Mouse (Mus musculus): ENCODE measurements around the gene Dnaaf2.
A peak's percentile ranks its signal among the peaks of the same experiment; 100 is the strongest.

The Dnaaf2 gene

DNA sequence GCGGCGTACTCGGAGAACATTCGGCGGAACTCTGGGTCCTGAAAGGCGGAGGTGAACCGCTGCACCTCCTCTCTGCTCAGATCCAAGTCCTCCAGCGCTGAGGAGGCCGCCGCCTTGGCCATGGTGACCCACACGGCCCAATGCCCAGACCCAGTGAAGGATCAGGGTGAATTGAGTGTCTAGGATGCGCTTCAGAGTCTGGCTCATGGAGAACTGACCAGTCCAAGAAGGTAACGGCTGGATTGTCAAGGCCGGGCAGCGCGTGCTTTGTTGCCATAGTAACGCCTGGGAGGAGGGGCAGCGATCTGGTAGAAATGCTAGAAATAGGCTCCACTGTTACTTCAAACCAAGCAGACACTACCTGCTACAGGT, at the start of gene Dnaaf2:
Gene Dnaaf2, minus strand, starts transcription at position 266 of the 372 bp plus-strand sequence.
- peak; percentile 76 for DNase-seq (ENCODE audit: low read depth, low spot score)

GRCm38 (mm10) chr12:69241771-69242431, 43.7 kb upstream of the Dnaaf2 start:
- DNase-seq (ENCODE audit: low read depth, low spot score) = peak; percentile 66

GRCm38 (mm10) chr12:69241405-69241770, 43.2 kb upstream of the Dnaaf2 start:
- no peak for DNase-seq (ENCODE audit: low read depth, low spot score)

DNA sequence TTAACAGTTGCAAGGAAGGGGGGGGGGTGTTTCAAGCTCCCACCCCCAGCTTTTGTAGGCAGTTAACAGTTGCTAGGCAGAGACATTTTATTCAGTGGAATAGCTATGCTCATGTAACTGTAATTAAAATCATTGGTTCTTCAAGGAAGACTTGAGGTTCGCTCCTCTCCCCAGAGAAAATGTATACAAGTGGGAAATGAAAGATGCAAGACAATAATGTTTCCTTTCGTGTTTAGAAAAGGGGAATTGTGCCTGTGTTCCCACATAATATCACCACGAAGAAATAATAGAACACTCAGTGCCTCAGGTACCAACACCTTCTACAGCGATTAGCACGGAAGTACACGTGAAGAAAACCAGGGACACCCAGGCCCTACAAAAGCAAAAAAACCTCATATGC, 42.6 kb upstream of the Dnaaf2 start, which contains the start of gene Klhdc1:
Gene Klhdc1, plus strand, starts transcription at position 301 of the 400 bp plus-strand sequence.
- no peak for DNase-seq (ENCODE audit: low read depth, low spot score)

DNA sequence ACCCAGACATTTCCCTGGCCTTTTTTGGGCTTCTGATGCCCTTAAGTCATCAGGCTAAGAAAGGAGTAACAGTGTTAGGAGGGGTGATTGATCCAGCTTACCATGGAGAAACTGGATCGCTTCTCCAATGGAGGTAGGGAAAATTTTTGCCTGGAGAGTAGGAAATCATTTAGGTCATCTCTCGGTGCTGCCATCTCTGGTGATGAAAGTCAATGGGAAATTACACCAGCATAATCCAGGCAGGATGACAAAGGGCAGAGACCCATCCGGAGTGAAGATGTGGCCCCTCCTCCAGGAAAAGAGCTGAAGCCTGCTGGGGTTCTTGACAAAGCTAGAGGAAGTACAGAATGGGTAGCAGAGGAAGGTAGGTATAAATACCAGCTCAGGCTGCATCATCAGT, 40.1 kb upstream of the Dnaaf2 start:
- no peak for DNase-seq (ENCODE audit: low read depth, low spot score)

- DNase-seq (ENCODE audit: low read depth, low spot score) = no peak
Observed at GRCm38 (mm10) chr12:69235782-69236181, 37.6 kb upstream of the Dnaaf2 start.

GRCm38 (mm10) chr12:69229251-69229650, 31.0 kb upstream of the Dnaaf2 start:
- DNase-seq (ENCODE audit: low read depth, low spot score) = no peak

GRCm38 (mm10) chr12:69227776-69228466, 29.7 kb upstream of the Dnaaf2 start, which contains the start of gene Pole2:
TSS of gene Pole2 (minus strand) at chr12:69228195.
- DNase-seq (ENCODE audit: low read depth, low spot score) = peak; percentile 89

- DNase-seq (ENCODE audit: low read depth, low spot score) = no peak
Observed at GRCm38 (mm10) chr12:69220613-69221277, 22.5 kb upstream of the Dnaaf2 start.

DNA sequence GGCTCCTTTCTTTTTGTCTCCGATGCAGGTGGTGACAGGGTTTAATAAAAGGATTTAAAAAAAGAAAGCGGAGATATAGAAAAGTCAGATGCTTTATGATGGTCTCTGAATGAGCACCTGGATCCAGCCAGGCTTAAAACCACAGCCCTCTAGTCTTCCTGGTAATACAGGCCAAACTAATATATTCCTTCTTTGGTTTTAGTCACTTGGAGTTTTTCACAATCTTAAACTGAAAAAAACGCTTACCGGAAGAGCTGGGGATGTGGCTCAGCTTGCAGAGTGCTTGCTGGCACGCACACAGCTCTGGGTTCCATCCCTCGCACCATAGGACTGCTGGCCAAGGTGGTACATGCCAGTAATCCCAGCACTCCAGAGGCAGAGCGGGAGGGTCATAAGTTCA, 18.4 kb upstream of the Dnaaf2 start:
- no peak for DNase-seq (ENCODE audit: low read depth, low spot score)

GRCm38 (mm10) chr12:69215000-69215785, 17.0 kb upstream of the Dnaaf2 start:
- no peak for DNase-seq (ENCODE audit: low read depth, low spot score)

GRCm38 (mm10) chr12:69214393-69214792, 16.2 kb upstream of the Dnaaf2 start:
- no peak for DNase-seq (ENCODE audit: low read depth, low spot score)

- DNase-seq (ENCODE audit: low read depth, low spot score) = no peak
Observed at GRCm38 (mm10) chr12:69213186-69213777, 15.1 kb upstream of the Dnaaf2 start.

- DNase-seq (ENCODE audit: low read depth, low spot score) = no peak
Observed at GRCm38 (mm10) chr12:69211057-69211456, 12.8 kb upstream of the Dnaaf2 start.

DNA sequence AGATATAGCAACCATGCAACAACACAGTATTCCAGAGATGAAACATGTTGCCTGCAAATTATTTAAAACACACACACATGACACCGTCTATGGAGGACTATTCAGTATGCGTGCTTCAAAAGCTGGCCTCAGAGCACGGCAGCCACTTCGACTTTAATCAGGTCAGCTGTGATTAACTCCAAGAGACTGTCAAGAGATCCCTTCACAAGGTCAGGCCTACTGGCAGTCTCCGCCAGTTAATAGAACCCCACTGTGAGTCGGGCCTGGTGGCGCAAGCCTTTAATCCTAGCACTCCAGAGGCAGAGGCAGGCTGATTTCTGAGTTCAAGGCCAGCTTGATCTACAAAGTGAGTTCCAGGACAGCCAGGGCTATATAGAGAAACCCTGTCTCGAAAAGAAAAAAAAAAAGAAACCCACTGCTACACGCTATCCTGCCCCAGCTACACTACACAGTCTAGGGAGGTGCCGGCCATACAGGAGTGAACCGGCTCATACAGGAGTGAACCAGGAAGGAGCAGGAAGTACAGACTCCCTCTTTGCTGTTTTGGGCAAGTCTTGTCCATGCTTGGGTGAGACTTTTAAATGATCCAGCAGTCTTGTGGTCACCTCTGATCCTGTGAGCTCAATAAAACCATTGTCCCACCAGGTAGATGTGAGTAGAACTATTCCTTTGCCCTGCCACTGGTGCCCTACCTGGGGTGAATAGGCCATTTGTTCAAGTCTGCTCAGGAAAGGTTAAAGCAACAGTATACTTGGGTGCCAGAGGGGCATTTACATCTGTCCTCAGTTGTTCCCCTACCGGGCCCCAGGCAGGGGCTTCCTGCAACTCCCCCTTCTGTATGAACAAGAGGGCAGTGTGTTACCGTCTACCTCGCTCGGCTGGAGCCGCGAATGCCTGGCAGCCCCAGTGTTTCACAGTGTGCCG, 12.1 kb upstream of the Dnaaf2 start:
- DNase-seq (ENCODE audit: low read depth, low spot score) = no peak

- DNase-seq (ENCODE audit: low read depth, low spot score) = no peak
Observed at GRCm38 (mm10) chr12:69208520-69208919, 10.3 kb upstream of the Dnaaf2 start.

DNA sequence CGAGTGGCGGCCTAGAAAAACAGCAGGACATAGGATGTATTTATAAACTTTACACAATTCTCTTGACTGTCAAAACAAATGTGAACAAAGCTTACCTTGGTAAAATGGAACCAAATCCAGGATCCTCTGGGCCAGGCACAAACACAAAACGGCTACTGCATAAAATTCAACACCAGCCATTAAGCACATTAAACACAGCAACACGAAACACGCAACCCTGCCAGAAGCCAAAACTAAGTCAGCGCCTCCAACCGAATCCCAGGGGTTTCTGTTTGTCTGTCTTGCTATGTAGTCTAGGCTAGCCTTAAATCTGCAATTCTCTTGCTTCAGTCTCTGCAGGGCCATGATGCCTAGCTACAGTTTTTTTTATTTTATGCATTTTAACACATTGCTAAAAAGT, 9.7 kb upstream of the Dnaaf2 start:
- no peak for DNase-seq (ENCODE audit: low read depth, low spot score)

DNA sequence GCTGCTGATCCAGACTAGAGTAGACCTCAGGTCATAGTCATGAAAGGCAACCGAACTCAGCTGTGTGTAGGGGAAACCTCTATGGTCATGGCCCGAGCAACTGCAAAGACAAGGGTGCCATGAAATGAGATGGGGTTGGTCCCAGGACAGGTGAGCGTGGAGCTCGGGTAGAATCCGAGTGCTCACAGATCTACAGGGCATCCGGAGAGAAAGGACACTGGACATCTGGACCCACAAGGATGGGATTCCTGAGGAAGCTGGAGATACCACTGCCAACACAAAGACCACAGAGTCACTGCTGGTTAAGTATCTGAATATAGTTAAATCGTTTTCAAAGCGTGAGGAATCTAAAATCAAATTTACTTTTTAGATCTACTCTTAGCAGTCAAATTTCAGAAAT, 9.2 kb upstream of the Dnaaf2 start:
- DNase-seq (ENCODE audit: low read depth, low spot score) = no peak

DNA sequence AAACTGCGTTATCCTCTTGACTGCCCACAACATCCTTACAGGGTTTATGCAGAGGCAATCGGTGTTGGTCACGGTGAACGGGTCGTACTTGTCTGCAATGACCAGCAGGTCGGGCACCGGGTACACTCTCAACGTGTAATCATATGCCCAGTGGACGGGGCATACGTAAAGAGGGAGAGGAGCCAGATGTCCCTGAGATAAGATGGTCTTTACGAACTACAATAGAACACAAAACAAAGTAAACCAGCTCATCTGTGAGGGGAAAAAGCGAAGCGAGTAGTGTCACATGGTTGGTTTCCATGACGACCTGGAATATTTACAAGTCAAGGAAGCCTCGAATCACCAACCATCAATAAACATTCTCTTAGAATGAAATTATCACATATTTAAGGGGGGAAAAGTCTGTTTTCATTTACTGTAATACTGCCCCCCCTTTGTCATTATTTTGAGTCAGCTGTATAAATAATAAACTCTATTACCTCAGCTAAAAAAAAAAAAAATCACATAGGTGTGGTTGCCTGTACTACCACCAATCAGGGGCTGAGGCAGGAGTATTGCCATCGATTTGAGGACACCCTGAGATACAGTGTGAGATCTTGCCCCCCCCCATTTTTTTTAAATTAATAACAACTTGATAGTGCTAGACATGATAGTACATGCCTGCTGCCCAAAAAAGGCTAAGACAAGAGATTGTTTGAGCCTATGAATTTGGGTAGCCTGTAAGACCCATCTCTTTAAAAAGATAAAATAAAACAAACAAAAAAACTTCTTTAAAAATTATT, 6.0 kb upstream of the Dnaaf2 start, which contains the start of gene Gm49384:
Gene Gm49384, minus strand, starts transcription at position 216 of the 782 bp plus-strand sequence.
- peak; percentile 51 for DNase-seq (ENCODE audit: low read depth, low spot score)

GRCm38 (mm10) chr12:69198985-69199384, 756 bp upstream of the Dnaaf2 start:
- DNase-seq (ENCODE audit: low read depth, low spot score) = no peak

Data from mesoderm, embryonic 11.5 days (tissue).